Mouse (Mus musculus) retina, adult 2 months (tissue): Measurements from ENCODE around the gene Tec.
"Not testable (repeated sequence)": the region's sequence is repeated elsewhere in the genome, so short reads cannot be mapped to it uniquely, and the experiment has no call there.

Experiments
- DNase-seq: peaks from one replicate; pipeline ENCODE4 v3.0.0-alpha.2; 2012; ENCODE audit warnings: low read depth, low spot score

The Tec gene

GRCm38 (mm10) chr5:72820036-72820640 lies 48.1 kb downstream of the Tec start:
- no peak for DNase-seq

- DNase-seq, result no peak
Observed at GRCm38 (mm10) chr5:72818513-72819180, 49.6 kb downstream of the Tec start.

DNA sequence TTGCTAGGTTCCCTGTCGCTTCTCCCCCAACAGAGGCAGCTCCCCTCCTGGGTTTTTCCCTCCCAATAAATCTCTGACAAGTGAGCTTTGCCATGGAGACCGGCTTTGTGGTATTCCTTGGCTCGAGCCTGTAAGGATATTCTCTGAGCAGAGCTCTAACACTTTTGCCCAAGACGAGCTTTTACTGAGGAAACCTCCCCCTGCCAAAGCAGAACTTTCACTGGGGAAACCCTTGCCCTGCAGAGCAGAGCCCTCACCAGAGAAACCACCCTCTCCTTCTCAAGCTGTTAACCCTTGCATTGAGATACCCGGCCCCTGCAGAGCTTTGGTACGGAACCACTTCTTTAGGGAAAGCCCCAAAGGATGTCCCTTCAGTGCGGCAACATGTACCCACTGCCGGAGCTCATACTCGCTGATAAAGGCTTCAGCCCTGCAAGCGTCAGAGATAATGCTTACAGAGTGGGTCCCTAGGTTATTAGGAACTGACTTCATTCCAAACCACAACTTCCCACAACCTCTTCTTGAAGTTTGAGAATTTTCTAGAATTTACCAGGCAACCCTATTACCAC lies 50.7 kb downstream of the Tec start:
- no peak for DNase-seq

DNA sequence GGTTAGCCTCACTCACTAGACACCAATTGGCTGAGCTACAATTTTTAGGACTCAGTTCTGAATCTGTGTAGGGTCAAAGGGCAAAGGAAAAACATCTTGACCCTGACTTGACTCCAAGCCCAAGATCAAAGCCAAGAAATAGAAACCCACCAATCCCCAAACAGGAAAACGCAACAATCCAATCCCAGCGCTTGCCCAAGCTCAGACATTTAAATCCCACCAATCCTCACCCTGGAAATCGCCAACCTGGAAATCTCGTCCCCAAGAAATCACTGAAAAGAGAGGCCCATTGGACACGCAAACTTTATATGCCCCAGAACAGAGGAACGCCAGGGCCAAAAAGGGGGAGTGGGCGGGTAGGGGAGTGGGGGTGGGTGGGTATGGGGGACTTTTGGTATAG lies 51.3 kb downstream of the Tec start:
- DNase-seq, result not testable (repeated sequence)

DNA sequence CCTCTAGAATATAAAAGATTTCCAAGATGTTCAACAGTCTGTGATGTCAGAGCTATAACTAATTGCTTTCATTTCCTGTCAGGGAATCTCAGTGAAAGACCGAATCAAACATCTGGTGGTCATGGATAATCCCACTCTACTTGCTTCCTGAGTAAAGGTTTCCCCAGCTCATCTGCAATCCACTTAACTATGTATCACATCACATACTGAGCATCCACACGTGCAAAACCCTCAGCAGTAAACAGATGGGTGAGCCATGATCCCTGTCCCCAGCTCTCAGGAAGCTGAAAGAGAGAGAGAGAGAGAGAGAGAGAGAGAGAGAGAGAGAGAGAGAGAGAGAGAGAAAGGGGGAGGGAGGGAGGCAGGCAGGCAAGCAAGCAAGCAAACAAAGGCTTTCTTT lies 51.8 kb downstream of the Tec start:
- no peak for DNase-seq

GRCm38 (mm10) chr5:72816046-72816445 lies 52.2 kb downstream of the Tec start:
- no peak for DNase-seq

GRCm38 (mm10) chr5:72815361-72815760 lies 52.9 kb downstream of the Tec start:
- no peak for DNase-seq

GRCm38 (mm10) chr5:72814072-72814471 lies 54.2 kb downstream of the Tec start:
- no peak for DNase-seq

DNA sequence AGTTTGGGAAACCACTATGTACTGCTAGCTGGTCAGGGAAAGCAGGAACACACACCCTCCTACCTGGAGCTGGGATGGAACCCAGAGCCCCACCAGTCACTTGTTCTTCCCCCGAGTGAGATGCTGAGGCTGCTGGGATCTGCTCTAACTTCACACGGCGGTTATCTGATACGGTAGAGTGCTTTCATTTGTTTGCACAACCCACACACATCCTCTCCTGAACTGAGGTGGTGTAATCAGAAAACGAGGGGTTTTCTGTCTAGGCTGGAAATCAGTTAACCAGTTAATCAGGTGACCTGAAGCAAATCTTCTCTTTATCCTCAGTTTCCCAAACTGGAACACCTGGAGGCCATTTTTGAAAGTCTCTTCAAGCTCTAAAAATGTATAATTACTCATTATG lies 55.4 kb downstream of the Tec start:
- DNase-seq, result no peak

GRCm38 (mm10) chr5:72812328-72812727 lies 56.0 kb downstream of the Tec start:
- no peak for DNase-seq

DNA sequence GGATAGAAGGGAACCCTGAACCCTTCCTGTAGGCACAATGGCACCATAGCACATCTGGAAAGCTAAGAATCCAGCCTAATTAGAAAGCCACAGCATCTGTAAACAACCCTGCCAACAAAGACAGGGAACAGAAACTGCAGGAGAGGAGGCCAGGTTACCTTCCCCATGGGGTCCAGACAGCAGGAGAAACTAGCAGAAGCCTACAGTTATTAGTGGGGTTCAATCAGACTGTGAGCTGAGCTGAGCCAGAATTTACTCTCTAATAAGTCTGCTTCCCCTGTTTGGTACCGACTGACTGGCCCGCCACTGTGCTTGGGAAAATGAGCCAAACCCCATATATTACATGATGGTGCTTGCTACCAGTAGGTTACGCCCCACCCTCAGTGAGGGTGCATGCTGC lies 56.9 kb downstream of the Tec start:
- DNase-seq, result no peak

DNA sequence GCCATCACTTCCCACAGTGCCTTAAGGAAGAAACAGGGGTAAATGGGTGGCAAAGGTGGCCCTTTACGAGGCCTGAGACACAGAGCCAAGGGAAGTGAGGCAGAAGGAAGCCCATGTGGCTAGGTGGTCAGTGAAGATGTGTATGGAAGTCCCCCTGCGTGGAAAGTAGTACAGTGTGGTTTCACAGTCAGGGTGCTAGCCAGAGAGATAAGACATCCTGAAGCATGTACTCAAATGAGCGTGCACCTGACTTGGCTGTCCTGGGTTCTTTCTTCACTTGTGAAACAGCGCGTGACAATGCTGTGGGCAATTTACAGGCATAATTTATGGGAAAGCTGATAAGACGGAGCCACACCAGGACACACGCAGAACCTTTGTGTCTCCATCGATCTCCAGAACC lies 57.3 kb downstream of the Tec start:
- no peak for DNase-seq

GRCm38 (mm10) chr5:72809480-72809879 lies 58.8 kb downstream of the Tec start:
- peak; percentile 40 for DNase-seq

DNA sequence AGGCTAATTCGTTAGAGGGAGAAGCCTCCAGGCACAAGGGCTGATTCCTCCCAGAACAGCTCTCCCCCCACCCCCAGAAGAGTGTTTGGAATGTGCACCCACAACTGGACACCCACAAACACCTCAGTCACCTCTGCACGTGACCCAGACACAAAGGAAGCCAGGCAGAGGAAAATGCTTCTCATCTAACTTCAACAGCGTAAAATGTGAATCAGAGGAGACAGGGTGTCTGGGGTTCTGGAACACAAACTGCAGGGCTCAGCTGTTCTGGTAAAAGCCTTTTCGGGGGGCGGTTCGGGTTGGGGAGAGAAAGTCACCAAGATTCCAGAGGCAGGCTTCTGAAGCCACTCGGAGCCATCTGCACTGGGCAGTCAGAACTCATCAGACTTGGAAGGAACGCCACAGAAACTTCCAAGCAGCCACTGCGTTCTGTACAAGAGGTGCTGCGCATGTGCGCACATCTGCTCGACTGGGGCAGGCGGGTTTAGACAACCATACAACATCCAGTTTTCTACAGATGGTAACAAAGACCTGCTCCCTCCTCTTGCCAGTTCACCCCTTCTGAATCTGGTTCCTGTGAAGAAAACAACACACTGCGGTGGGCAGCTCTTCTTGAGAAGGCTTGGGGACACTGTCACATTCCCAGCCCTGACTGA lies 59.7 kb downstream of the Tec start:
- DNase-seq, result no peak

DNA sequence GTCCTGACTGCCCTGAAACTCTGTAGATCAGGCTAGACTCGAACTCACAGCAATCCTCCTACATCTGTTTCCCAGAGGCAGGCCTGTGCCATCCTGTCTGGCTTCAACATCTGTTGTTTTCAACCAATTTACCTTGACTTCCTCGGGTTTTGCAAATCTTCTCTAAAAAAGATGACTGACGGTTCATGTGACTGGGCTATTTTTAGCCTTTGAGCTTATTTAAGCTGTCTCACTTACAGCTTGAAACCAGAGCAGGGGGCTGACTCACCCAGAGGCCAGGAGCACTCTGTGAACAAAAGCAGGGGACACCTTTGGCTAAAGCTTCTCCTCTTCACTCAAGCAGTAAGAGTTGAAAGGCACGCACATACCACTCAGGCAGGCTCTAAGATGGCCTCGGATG lies 65.4 kb downstream of the Tec start:
- no peak for DNase-seq

DNA sequence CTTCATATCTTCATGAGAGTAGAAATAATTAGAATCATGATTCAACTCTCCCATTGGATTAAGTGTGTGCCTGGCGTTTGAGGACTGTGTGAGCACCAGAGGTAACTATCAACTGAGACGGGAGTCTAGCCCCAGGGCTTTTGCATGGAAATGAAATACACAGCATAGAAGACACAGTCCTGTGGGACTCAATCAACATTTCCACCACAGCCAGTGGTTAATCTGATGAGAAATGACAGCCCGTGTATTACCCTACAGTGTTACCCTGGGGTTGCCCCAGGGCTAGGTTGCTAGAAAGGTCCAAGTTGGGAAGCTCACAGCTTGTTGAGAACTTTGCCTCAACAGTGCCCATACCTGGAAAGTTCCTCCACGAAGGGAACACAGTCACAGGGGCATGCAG lies 69.7 kb downstream of the Tec start:
- DNase-seq, result no peak

- DNase-seq, result no peak
Observed at GRCm38 (mm10) chr5:72796186-72796613, 72.1 kb downstream of the Tec start.

DNA sequence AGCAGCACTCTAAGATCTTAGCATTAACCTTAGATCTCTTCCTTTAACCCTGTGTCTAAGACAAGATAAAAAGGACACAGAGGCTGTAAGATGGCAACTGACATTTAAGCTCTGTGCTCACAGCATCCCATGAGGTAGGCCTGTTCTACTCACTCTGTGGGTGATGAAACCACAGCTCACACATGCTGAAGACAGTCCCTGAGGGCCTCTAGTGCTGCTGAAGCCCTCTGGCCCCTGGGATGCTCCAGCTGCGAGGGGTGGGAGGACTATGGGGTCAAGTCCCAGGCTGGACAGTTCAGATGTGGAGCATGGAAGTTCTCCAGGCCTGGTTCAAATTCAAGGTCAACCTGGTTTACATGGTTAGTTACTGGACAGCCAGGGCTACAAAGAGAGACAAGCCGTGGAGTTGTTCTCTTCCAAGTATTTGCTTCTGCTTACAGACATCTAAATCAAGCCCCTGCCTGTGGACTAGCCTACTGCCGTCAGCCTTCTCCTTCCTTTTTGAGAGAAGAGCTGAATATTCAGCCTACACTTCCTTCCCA lies 74.9 kb downstream of the Tec start:
- DNase-seq, result no peak

- no peak for DNase-seq
Observed at GRCm38 (mm10) chr5:72791789-72792188, 76.5 kb downstream of the Tec start.

GRCm38 (mm10) chr5:72791386-72791785 lies 76.9 kb downstream of the Tec start:
- no peak for DNase-seq

- no peak for DNase-seq
Observed at GRCm38 (mm10) chr5:72785451-72785850, 82.8 kb downstream of the Tec start.

- no peak for DNase-seq
Observed at GRCm38 (mm10) chr5:72784719-72785118, 83.6 kb downstream of the Tec start.

DNA sequence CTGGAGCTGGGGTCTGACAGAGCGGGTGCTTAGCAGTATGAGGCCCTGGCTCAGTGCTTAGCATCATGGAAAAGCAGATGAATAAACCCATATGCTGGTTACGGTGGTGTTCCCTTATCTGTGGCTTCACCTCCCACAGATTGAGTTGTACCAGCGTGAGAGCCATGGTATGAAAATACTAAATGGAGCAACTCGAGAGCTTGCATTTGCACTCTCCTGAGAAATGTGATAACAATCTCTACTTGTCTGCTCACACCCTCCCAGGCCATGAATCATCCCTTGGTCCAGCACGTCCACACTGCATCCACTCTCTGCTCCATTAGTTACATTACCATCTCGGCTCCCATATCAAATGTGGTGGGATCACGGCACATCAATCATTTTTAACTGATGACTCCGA lies 84.3 kb downstream of the Tec start:
- DNase-seq, result no peak
